Mouse (Mus musculus) layer of hippocampus, adult 2 months (tissue): Measurements from ENCODE around the gene Rab5b. TPM values are rescaled to one million over a fixed set of nuclear protein-coding genes. Genes with fewer than 3 reads are reported as not detected.
A peak's percentile ranks its signal among the peaks of the same experiment; 100 is the strongest.
"Not testable (repeated sequence)": the region's sequence is repeated elsewhere in the genome, so short reads cannot be mapped to it uniquely, and the experiment has no call there.

Experiments
- DNase-seq, 2 experiments: peaks; one replicate each; pipeline ENCODE4 v3.0.0; 2022; ENCODE audit warnings: low spot score in 2 of 2
- H3K27ac ChIP-seq: fragments of 200-600 bp; 2 replicates; pipeline ENCODE4 v1.8.1; 2022
- H3K4me3 ChIP-seq: fragments of 200-600 bp; 2 replicates; pipeline ENCODE4 v1.8.1; 2022; ENCODE audit warnings: mild to moderate bottlenecking
- CTCF ChIP-seq: fragments of 200-600 bp; conservative IDR thresholded peaks from 2 replicates; pipeline ENCODE4 v1.8.1; 2022; ENCODE audit warnings: antibody characterized with exemption, mild to moderate bottlenecking, moderate library complexity
- total RNA-seq, 2 experiments: library from RNA; stranded (reverse); gene quantifications; 2 replicates each; pipeline ENCODE4 v1.2.3; 2021

Gene Rab5b
- total RNA-seq, 2 experiments from 2014 or later = 126 to 134 TPM

DNA sequence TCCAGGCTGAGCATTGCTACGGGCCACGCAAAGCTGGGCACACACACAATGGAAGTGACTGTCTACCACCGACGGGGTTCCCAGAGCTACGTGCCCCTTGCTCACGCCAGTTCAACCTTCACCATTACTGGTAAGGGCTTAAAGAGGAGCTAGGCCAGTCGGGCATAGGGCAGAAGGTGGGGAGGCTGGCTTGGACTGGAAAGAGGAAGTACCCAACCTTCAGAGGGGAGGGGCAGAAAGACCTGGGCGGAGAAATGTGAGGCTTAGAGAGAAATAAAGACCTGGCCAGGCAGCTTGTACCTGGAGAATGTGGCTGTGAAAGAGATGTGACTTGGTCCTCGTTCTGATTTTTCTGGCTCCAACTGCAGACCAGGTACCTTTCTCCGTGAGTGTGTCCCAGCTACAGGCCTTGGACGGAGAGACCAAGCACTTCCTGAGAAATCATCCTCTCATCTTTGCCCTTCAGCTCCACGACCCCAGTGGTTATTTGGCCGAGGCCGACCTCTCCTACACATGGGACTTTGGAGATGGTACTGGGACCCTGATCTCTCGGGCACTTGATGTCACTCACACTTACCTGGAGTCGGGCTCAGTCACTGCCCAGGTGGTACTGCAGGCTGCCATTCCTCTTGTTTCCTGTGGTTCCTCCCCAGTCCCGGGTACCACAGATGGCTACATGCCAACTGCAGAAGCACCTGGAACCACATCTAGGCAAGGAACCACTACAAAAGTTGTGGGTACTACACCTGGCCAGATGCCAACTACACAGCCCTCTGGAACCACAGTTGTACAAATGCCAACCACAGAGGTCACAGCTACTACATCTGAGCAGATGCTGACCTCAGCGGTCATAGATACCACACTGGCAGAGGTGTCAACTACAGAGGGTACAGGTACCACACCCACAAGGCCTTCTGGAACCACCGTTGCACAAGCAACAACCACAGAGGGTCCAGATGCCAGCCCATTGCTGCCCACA is 19.8 kb upstream of the Rab5b start:
- H3K4me3 ChIP-seq = no peak overlapping the region
- TF ChIP-seq CTCF = no peak
- H3K27ac ChIP-seq = no peak overlapping the region
- DNase-seq = no peak

DNA sequence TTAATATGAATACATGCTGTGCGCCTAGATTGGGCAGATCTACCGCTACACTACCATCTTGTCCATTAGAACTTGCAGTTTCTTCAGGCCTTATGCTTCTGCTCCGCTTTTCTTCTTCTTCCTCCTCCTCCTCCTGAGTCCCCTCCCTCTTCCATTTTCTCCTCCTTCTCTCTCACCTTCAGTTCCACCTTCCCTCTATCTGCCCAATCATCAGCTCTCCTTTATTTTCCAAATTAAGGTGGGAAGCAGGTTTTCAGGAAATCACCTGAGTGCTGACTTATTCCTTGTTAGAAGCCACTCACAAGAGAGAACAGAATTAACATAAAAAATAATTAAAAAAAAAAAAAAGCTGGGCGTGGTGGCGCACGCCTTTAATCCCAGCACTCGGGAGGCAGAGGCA is 15.3 kb upstream of the Rab5b start:
- not testable (repeated sequence) for H3K27ac ChIP-seq, H3K4me3 ChIP-seq, DNase-seq

DNA sequence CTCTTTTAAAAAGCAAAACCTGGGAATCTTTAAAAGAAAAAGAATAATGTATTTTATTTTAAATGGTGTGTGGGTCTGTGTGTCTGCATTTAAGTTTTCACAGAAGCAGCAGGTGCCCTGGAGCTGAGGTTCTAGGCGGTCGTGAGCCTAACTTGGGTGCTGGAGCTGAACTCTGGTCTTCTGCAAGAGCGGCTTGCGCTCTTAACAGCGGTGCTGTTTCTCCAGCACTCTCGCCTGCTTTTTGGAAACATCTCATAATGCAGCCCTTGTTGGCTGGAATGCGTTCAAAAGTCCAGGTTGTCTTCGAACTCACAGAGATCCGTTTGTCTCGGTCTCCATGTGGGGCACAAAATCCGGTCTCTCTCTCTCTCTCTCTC is 9.2 kb upstream of the Rab5b start:
- peak overlapping the region; percentile 86 for H3K4me3 ChIP-seq
- no peak for DNase-seq
- peak overlapping the region; percentile 76 for H3K27ac ChIP-seq
- no peak for TF ChIP-seq CTCF

DNA sequence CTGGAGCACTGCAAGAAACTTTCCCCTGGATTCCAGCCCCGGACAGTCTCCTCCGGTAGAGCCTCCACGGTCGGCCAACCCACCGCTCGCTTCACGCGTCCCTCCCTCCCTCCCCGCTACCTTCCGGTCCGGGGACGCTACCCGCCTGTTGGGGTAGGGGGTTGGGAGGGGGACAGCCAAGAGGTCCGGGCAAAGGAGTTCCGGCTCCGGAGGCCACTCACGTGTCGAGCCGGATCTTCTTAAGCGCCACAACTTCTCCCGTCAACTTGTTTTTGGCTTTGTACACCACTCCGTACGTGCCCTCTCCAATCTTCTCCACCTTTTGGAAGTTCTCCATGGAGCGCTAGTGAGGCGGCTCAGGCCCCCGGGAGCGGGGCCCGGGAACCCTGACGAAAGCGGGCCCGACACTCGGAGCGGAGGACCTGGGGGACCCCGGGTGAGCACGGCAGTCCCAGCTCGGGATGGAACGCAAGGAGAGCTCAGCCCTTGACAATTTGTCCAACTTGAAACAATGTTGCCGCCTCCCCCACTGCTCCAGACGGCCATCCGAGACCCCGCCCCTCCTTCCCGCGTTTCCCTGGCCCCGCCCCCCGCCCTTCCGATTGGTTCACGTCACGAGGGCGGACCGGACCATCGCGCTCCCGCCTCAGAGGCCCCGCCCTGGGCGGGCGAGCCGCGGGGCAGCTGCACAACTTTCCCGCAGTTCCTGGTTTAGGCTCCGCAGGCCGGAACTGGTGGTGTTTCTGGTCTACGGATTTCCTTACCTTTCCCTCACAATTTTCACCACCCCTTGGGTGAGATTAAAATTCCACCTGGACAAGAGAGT is 8.6 kb upstream of the Rab5b start, which contains the start of gene Cdk2:
TSS of gene Cdk2 (minus strand) at position 541 of the 826 bp plus-strand sequence.
- no peak for TF ChIP-seq CTCF
- DNase-seq = peak; percentile 83 to 84
- Histone ChIP-seq H3K4me3 (peak within 1 kb of the TSS; percentile 86), H3K27ac (peak within 1 kb of the TSS; percentile 79)

DNA sequence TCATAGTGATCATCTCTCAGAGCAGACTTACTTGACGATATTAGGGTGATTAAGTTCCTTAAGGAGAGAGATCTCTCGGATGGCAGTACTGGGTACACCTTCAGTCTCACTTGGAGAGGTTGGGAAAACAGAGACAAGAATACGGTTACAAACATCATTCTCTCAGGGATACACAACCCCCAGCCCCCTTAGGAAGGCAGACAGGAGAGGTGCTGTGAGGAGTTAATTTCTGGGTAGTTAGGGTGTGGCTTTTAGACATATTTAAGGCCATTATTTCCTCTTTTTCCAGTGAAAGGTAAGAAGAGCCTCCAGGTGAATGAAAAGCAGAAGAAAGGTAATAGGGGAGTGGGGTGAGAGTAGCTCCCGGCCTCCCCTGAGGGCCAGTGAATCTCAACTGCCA is 7.8 kb upstream of the Rab5b start, which contains the start of gene Pmel:
TSS of gene Pmel (plus strand) at position 301 of the 400 bp plus-strand sequence.
- peak within 1 kb of the TSS; percentile 79 for H3K27ac ChIP-seq
- no peak for DNase-seq
- TF ChIP-seq CTCF = no peak
- H3K4me3 ChIP-seq = peak within 1 kb of the TSS; percentile 86

DNA sequence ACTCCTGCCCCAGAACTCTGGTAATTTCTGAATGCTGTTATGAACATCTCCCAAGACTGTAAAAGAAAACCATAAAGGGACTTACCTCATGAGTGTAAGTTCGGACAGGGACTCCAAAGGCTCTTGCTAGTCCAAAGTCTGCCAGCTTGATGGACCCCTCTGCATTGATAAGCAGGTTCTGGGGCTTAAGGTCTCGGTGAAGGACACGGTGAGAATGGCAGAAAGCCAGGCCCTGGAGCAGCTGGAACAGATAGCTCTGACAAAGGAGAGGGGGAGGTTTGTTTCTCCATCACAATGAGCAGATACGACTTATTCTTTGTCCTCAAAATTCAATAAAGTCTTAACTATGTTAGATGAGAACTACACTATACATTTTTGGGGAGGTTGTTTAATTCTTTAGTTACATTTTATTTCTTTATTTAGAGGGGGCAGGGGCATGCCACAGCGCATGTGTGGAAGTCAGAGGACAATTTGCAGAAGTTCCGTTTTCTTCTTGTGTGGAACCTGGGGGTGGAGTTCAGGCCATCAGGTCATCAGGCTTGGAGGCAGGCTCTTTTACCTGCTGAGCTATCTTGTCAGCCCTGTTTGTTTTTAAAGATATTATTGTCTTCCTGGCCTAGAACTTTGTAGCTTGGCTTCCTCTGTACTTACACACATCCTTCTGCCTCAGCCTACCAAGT is 6.4 kb upstream of the Rab5b start:
- no peak overlapping the region for H3K27ac ChIP-seq
- no peak for TF ChIP-seq CTCF
- DNase-seq = no peak

DNA sequence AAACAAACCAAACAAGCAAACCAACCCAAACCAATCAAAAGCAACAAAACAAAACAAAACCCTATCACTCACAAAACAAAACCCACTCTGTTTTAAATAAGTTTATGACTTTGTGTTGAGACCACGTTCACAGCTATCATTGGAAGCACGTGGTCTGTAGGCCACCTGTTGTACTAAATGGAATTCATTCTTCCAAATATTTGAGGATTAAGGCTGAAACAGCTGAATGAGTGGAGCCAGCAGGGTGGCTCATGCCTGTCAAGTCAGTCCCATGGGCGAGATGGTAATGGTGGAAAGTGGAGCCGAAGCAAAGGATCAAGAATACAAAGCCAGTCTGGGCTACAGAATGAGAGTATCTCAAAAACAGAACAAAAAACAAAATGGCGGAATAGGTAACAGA is 4.6 kb upstream of the Rab5b start:
- DNase-seq = no peak
- no peak overlapping the region for H3K4me3 ChIP-seq
- TF ChIP-seq CTCF = no peak
- no peak overlapping the region for H3K27ac ChIP-seq

More for the DNA sequence above, 6.4 kb upstream of the Rab5b start:
- H3K4me3 ChIP-seq = no peak overlapping the region

DNA sequence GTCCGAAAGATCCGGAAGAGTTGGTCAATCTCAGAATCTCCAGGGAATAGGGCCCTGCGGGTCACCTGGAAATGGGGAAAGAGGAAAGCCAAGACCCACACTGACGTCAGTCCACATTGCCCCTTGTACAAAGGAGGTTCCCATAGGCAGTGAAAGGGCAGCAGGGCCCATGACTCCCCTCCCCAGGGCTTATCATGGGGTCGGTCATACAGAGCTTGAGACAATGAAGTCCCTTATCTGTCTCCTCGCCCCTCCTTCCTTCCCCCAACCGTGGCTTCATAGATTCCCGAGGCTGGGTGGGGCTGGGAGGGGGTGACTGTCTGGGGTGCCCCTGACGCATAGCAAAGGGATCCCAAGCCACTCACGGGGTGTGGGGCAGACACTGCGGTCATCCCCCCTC is 3.5 kb upstream of the Rab5b start:
- no peak overlapping the region for H3K4me3 ChIP-seq
- DNase-seq = no peak
- TF ChIP-seq CTCF = no peak
- no peak overlapping the region for H3K27ac ChIP-seq

DNA sequence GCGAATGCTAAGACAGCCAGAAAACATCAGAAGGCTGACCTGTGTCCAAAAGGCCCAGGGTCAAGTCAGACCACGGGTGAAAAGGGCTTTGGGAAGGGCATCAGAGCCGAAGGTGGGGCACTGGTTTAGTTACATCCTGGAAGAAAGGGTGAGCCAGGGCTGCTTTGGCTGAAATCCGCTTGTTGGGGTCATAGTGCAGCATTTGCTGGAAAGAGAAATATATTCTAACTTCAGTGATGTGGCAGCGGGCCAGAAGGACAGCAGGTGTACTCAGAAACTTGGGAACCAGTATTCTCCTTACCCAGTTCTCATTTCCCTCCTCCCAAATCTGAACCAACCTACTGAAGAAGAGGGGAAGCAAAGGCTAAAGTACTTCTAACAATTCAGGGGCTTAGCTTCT is 2.9 kb upstream of the Rab5b start:
- Histone ChIP-seq H3K27ac (no peak overlapping the region; the same call in 1 of the 2 replicates), H3K4me3 (no peak overlapping the region)
- TF ChIP-seq CTCF = no peak
- DNase-seq = no peak

DNA sequence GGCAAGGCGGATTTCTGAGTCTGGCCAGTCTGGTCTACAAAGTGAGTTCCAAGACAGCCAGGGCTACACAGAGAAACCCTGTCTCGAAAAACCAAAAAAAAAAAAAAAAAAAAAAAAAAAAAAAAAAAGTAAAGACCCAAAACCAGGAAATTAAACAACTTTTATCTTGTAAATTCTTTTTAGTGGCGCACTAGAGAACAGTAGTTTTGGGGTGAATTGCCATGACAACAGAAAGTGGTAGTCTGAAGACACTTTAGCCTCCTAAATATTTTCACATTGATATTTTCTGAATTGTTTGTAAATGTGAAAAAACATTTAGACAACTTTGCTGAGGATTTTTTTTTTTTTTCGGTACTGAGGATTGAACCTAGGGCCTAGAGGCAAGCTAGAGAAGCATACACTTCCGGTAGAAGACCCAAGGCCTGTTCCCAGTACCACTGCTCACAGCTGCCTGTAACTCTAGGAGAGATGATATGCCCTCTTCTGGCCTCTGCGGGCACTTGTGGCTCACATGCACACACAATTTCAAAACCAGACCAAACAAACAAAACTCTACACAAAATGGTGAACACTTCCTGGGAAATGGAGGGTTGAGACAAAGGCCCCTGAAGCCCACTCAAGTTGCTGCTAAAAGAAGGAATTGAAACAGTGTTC is 1.1 kb upstream of the Rab5b start:
- H3K4me3 ChIP-seq = peak overlapping the region; percentile 49
- TF ChIP-seq CTCF = peak; percentile 26; the same call in 1 of the 2 replicates
- H3K27ac ChIP-seq = peak overlapping the region; percentile 93
- DNase-seq = no peak

DNA sequence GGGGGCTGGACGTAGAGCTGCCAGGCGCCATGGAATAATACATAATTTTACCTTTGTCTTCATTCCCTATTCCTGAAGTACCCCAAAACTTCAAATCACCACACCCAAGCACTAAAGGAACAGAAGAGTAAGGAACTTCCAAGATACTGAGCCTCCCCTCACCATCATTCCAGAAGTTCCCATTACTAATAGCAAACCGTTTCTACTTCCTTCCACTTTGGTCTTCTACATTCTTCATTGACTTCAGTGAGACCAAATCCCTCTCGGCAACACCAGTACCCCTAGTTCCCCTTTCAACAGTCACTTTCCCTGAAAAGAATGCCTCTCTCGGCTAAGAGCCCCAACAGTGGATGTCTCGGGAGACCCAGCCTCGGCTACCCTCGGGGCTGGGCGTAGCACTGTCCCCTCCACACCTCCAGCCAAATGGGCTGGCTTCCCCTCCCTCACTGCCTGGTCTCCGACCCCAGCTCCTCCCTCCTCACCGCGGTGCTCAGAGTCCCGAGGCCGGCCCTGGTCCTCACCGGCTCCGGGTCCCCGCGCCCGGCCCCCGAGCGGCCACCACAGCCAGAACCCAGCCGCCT is 563 bp downstream of the Rab5b start:
- peak overlapping the region; percentile 90 for H3K4me3 ChIP-seq
- TF ChIP-seq CTCF = no peak
- DNase-seq = no peak
- H3K27ac ChIP-seq = peak overlapping the region; percentile 98
